Mouse (Mus musculus) liver, embryonic 14.5 days (tissue): ENCODE results near the gene Selenoh.

Experiments used
- CTCF ChIP-seq: IDR thresholded peaks from 2 replicates; pipeline ENCODE4 v1.5.1; 2016; ENCODE audit warnings: antibody characterized with exemption, low read depth, control low read depth
- EP300 ChIP-seq: IDR thresholded peaks from 2 replicates; pipeline ENCODE4 v1.6.1; 2016; ENCODE audit warnings: antibody characterized with exemption, low read depth

DNA sequence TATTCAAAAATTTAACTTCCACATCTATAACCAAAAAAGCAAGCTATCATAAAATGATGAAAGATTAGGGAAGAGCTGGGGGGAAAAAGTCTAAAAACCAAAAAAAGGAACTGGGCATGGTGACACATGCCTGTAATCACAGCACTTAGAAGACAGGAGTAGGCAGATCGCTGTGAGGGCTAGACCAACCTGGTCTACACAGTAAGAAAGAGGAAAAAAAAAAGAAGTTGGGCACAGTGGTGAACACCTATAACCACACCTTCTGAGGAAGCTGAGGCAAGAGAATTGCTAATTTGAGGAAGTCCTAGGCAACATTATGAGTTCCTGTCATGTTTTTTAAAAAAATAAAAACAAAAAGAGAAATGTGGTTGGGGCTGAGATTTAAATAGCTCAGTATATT lies 14.7 kb downstream of the Selenoh start:
- no peak for TF ChIP-seq CTCF
- no peak for TF ChIP-seq EP300
